Mouse (Mus musculus) mouse trophoblast stem cell (cell line): ENCODE data around the gene Rassf3.

Experiments used
- in situ Hi-C, 2 experiments: fragments of 300-500 bp; cut with MseI, MboI; formaldehyde crosslinking; loops; 2 replicates in 1 of 2; 3 replicates in 1 of 2; pipeline ENCODE4 v1.15.1; 2025

The Rassf3 gene

GRCm38 (mm10) chr10:121462162-121462881 is 13.8 kb downstream of the Rassf3 start:
- in situ Hi-C loops = no loop called here

GRCm38 (mm10) chr10:121461404-121462161 is 14.6 kb downstream of the Rassf3 start:
- in situ Hi-C loops = no loop called here

GRCm38 (mm10) chr10:121459124-121459853 is 16.9 kb downstream of the Rassf3 start:
- in situ Hi-C loops = no loop called here

GRCm38 (mm10) chr10:121458408-121458807 is 17.7 kb downstream of the Rassf3 start:
- in situ Hi-C loops = no loop called here

GRCm38 (mm10) chr10:121457381-121457780 is 18.8 kb downstream of the Rassf3 start:
- in situ Hi-C loops = no loop called here

GRCm38 (mm10) chr10:121455517-121455916 is 20.6 kb downstream of the Rassf3 start:
- in situ Hi-C loops = no loop called here

GRCm38 (mm10) chr10:121454708-121455475 is 21.3 kb downstream of the Rassf3 start:
- in situ Hi-C loops = no loop called here

- in situ Hi-C loops = no loop called here
Measured at GRCm38 (mm10) chr10:121454033-121454432, 22.1 kb downstream of the Rassf3 start.

- in situ Hi-C loops = no loop called here
Measured at GRCm38 (mm10) chr10:121445808-121446207, 30.3 kb downstream of the Rassf3 start.

- in situ Hi-C loops = no loop called here
Measured at GRCm38 (mm10) chr10:121444198-121444597, 31.9 kb downstream of the Rassf3 start.

- in situ Hi-C loops = no loop called here
Measured at GRCm38 (mm10) chr10:121443791-121444190, 32.4 kb downstream of the Rassf3 start.

- in situ Hi-C loops = no loop called here
Measured at GRCm38 (mm10) chr10:121439310-121439731, 36.8 kb downstream of the Rassf3 start.

GRCm38 (mm10) chr10:121438109-121438508 is 38.0 kb downstream of the Rassf3 start:
- in situ Hi-C loops = no loop called here

GRCm38 (mm10) chr10:121436693-121437092 is 39.5 kb downstream of the Rassf3 start:
- in situ Hi-C loops = no loop called here

- in situ Hi-C loops = no loop called here
Measured at GRCm38 (mm10) chr10:121436258-121436645, 39.9 kb downstream of the Rassf3 start.

- in situ Hi-C loops = no loop called here
Measured at GRCm38 (mm10) chr10:121435546-121436257, 40.4 kb downstream of the Rassf3 start.

GRCm38 (mm10) chr10:121434441-121435103 is 41.6 kb downstream of the Rassf3 start:
- in situ Hi-C loops = no loop called here

GRCm38 (mm10) chr10:121432635-121433280 is 43.4 kb downstream of the Rassf3 start:
- in situ Hi-C loops = no loop called here

- in situ Hi-C loops = no loop called here
Measured at GRCm38 (mm10) chr10:121432041-121432634, 44.0 kb downstream of the Rassf3 start.
